ENCODE assay signal across 11 mouse cellular contexts in genomic region chr7:127019306-127019960, GRCm38 (mm10). TPM values are rescaled to one million over a fixed set of nuclear protein-coding genes. Genes with fewer than 3 reads are reported as not detected.
DNase-seq lines count a peak whose midpoint lies in the region; ATAC-seq lines count a peak whose summit lies in the region.
"Had no signal": no experiment of that assay in that cellular context is flagged by ENCODE, and none has a peak within 500 bp of the region (broad histone marks: within the 10 kb centered on the region; RNA-seq: fewer than 3 reads in every experiment).

No protein-coding gene starts in this region.

- no peak for DNase-seq in heart, postnatal 10 days
- DNase-seq in embryonic facial prominence, embryonic 10.5 days (ENCODE audit: low spot score), result no peak
- no peak for DNase-seq in midbrain, embryonic 14.5 days
- no peak for DNase-seq in frontal cortex, adult 2 months (ENCODE audit: extremely low spot score in 1 of 2, low spot score in 1 of 2)
- no peak for DNase-seq in layer of hippocampus, adult 9-11 months
- DNase-seq in right cerebral cortex, adult 18-20 months, result no peak
- DNase-seq: adrenal gland, postnatal 25 days had no signal

- no peak overlapping the region for H3K4me2 ChIP-seq in heart, embryonic 16.5 days (ENCODE audit: low read depth, low read length)
- H3K4me2 ChIP-seq in hindbrain, embryonic 12.5 days (replicated peaks), result peak overlapping the region; percentile 84
- peak overlapping the region; percentile 84 for H3K4me2 ChIP-seq in midbrain, embryonic 14.5 days (ENCODE audit: low read length)

- H3K27me3 ChIP-seq in heart, embryonic 16.5 days (ENCODE audit: control insufficient read depth, insufficient read depth, low read length), result no peaks in the 10 kb centered on the region
- H3K27me3 ChIP-seq in embryonic facial prominence, embryonic 10.5 days (replicated peaks; ENCODE audit: low read depth, poor library complexity, severe bottlenecking), result no peaks in the 10 kb centered on the region
- H3K27me3 ChIP-seq in hindbrain, embryonic 12.5 days, result no peaks in the 10 kb centered on the region
- no peaks in the 10 kb centered on the region for H3K27me3 ChIP-seq in midbrain, embryonic 14.5 days (ENCODE audit: control insufficient read depth, insufficient read depth, low read length)

- no peaks in the 10 kb centered on the region for H3K9me3 ChIP-seq in heart, embryonic 16.5 days (replicated peaks; ENCODE audit: control insufficient read depth, low read length)
- H3K9me3 ChIP-seq in embryonic facial prominence, embryonic 10.5 days, result no peaks in the 10 kb centered on the region
- no peaks in the 10 kb centered on the region for H3K9me3 ChIP-seq in hindbrain, embryonic 12.5 days (replicated peaks)
- no peaks in the 10 kb centered on the region for H3K9me3 ChIP-seq in midbrain, embryonic 14.5 days (ENCODE audit: control insufficient read depth, low read length)

- no peak for ATAC-seq in heart, embryonic 16.5 days (replicated peaks; ENCODE audit: extremely low read depth, insufficient read depth, low FRiP score)
- no peak for ATAC-seq in hindbrain, embryonic 12.5 days (ENCODE audit: low FRiP score)
- ATAC-seq in midbrain, embryonic 14.5 days (ENCODE audit: low FRiP score, low TSS enrichment), result no peak

- H3K4me1 ChIP-seq in heart, embryonic 16.5 days (ENCODE audit: control insufficient read depth, insufficient read depth, low read length), result peaks cover 62% of the 10 kb centered on the region
- peaks cover 97% of the 10 kb centered on the region for H3K4me1 ChIP-seq in embryonic facial prominence, embryonic 10.5 days
- peaks cover 82% of the 10 kb centered on the region for H3K4me1 ChIP-seq in hindbrain, embryonic 12.5 days
- H3K4me1 ChIP-seq in midbrain, embryonic 14.5 days (ENCODE audit: control insufficient read depth, insufficient read depth, low read length), result peaks cover 57% of the 10 kb centered on the region

- no peak overlapping the region for H3K4me3 ChIP-seq in heart, embryonic 16.5 days (ENCODE audit: low read length)
- H3K4me3 ChIP-seq in embryonic facial prominence, embryonic 10.5 days, result peak overlapping the region; percentile 86
- peak overlapping the region; percentile 48; the same call in 1 of the 2 replicates for H3K4me3 ChIP-seq in hindbrain, embryonic 12.5 days
- H3K4me3 ChIP-seq in midbrain, embryonic 14.5 days (replicated peaks; ENCODE audit: low read depth, low read length), result peak overlapping the region; percentile 45
- H3K4me3 ChIP-seq: myocyte had no signal

- H3K9ac ChIP-seq in heart, embryonic 16.5 days (ENCODE audit: low read length), result peak overlapping the region; percentile 12; the same call in 1 of the 2 replicates
- peak overlapping the region; percentile 76; the same call in 1 of the 2 replicates for H3K9ac ChIP-seq in hindbrain, embryonic 12.5 days
- peak overlapping the region; percentile 80 for H3K9ac ChIP-seq in midbrain, embryonic 14.5 days (replicated peaks; ENCODE audit: low read length)

- peaks cover 25% of the 10 kb centered on the region for H3K36me3 ChIP-seq in heart, embryonic 16.5 days (ENCODE audit: control insufficient read depth, insufficient read depth)
- peaks cover 52% of the 10 kb centered on the region for H3K36me3 ChIP-seq in embryonic facial prominence, embryonic 10.5 days (replicated peaks)
- peaks cover 37% of the 10 kb centered on the region for H3K36me3 ChIP-seq in hindbrain, embryonic 12.5 days
- H3K36me3 ChIP-seq in midbrain, embryonic 14.5 days (ENCODE audit: control insufficient read depth, insufficient read depth, low read length), result peaks cover 40% of the 10 kb centered on the region

- intact Hi-C loops in heart, postnatal 10 days (cut with DNase I), result no loop called here

- 73% methylated on average over 14 of the region's 14 CpGs for WGBS in heart, embryonic 16.5 days
- WGBS in embryonic facial prominence, embryonic 10.5 days, result 76% methylated on average over 14 of the region's 14 CpGs
- WGBS in hindbrain, embryonic 12.5 days, result 79% methylated on average over 14 of the region's 14 CpGs
- WGBS in midbrain, embryonic 14.5 days, result 86% methylated on average over 14 of the region's 14 CpGs

- H3K27ac ChIP-seq in heart, embryonic 16.5 days (ENCODE audit: low read length), result no peak overlapping the region
- H3K27ac ChIP-seq in embryonic facial prominence, embryonic 10.5 days (replicated peaks), result peak overlapping the region; percentile 86
- peak overlapping the region; percentile 92; the same call in 1 of the 2 replicates for H3K27ac ChIP-seq in hindbrain, embryonic 12.5 days
- no peak overlapping the region for H3K27ac ChIP-seq in midbrain, embryonic 14.5 days (replicated peaks; ENCODE audit: low read depth, low read length)

RNA-seq across cellular contexts. Expression of gene Gm42742, which starts 1.5 kb away (rescaled TPM):
- polyA plus RNA-seq in heart, embryonic 16.5 days (2015; fragmentation: Nextera tagmentation; extraction: Ambion mirVana), result 15.4 and 38.5 TPM in 2 replicates
- 10 to 100 TPM; 19.0 to 27.2 TPM for total RNA-seq in heart, postnatal 10 days (2021)
- 37.7 and 92.9 TPM in 2 replicates for polyA plus RNA-seq in embryonic facial prominence, embryonic 10.5 days (2016; fragmentation: Nextera tagmentation; extraction: Ambion mirVana)
- polyA plus RNA-seq in hindbrain, embryonic 12.5 days (2016; fragmentation: Nextera tagmentation; extraction: Ambion mirVana), result 63.8 and 69.6 TPM in 2 replicates
- 53.4 and 64.6 TPM in 2 replicates for polyA plus RNA-seq in midbrain, embryonic 14.5 days (2014; fragmentation: Nextera tagmentation; extraction: Ambion mirVana)
- polyA plus RNA-seq in frontal cortex, adult 2 months (2012; rRNA removed), result 95.5 and 113 TPM in 2 replicates

RNA-seq across cellular contexts. Expression of gene Prrt2, which starts 1.6 kb away (rescaled TPM):
- 1.6 and 2.4 TPM in 2 replicates for polyA plus RNA-seq in heart, embryonic 16.5 days (2015; fragmentation: Nextera tagmentation; extraction: Ambion mirVana)
- 1 to 10 TPM; 1.0 to 2.3 TPM for total RNA-seq in heart, postnatal 10 days (2021)
- polyA plus RNA-seq in embryonic facial prominence, embryonic 10.5 days (2016; fragmentation: Nextera tagmentation; extraction: Ambion mirVana), result 2.7 and 3.4 TPM in 2 replicates
- polyA plus RNA-seq in hindbrain, embryonic 12.5 days (2016; fragmentation: Nextera tagmentation; extraction: Ambion mirVana), result 7.1 and 9.6 TPM in 2 replicates
- 21.8 and 28.9 TPM in 2 replicates for polyA plus RNA-seq in midbrain, embryonic 14.5 days (2014; fragmentation: Nextera tagmentation; extraction: Ambion mirVana)
- 227 and 259 TPM in 2 replicates for polyA plus RNA-seq in frontal cortex, adult 2 months (2012; rRNA removed)
- polyA plus RNA-seq: myocyte had no signal

RNA-seq across cellular contexts. Expression of gene Pagr1a, which starts 2.3 kb away (rescaled TPM):
- 61.0 and 78.5 TPM in 2 replicates for polyA plus RNA-seq in heart, embryonic 16.5 days (2015; fragmentation: Nextera tagmentation; extraction: Ambion mirVana)
- 10 to 100 TPM in 1 of 2 experiments, 1 to 10 TPM in 1; 6.4 to 19.6 TPM for total RNA-seq in heart, postnatal 10 days (2021)
- 41.1 and 107 TPM in 2 replicates for polyA plus RNA-seq in embryonic facial prominence, embryonic 10.5 days (2016; fragmentation: Nextera tagmentation; extraction: Ambion mirVana)
- 46.6 and 51.6 TPM in 2 replicates for polyA plus RNA-seq in hindbrain, embryonic 12.5 days (2016; fragmentation: Nextera tagmentation; extraction: Ambion mirVana)
- 21.2 and 38.3 TPM in 2 replicates for polyA plus RNA-seq in midbrain, embryonic 14.5 days (2014; fragmentation: Nextera tagmentation; extraction: Ambion mirVana)
- polyA plus RNA-seq in frontal cortex, adult 2 months (2012; rRNA removed), result 30.0 and 42.3 TPM in 2 replicates

RNA-seq across cellular contexts. Expression of gene Pagr1b, which starts 3.1 kb away (rescaled TPM):
- 0.75 TPM in 1 of 2 replicates, not detected in the other for polyA plus RNA-seq in heart, embryonic 16.5 days (2015; fragmentation: Nextera tagmentation; extraction: Ambion mirVana)
- total RNA-seq in heart, postnatal 10 days (2021), result not detected
- polyA plus RNA-seq in embryonic facial prominence, embryonic 10.5 days (2016; fragmentation: Nextera tagmentation; extraction: Ambion mirVana), result 0.78 TPM in 1 of 2 replicates, not detected in the other
- polyA plus RNA-seq in hindbrain, embryonic 12.5 days (2016; fragmentation: Nextera tagmentation; extraction: Ambion mirVana), result 0.72 and 1.3 TPM in 2 replicates
- not detected in 2 replicates for polyA plus RNA-seq in midbrain, embryonic 14.5 days (2014; fragmentation: Nextera tagmentation; extraction: Ambion mirVana)
- polyA plus RNA-seq in frontal cortex, adult 2 months (2012; rRNA removed), result 1.7 and 2.4 TPM in 2 replicates
- total RNA-seq: layer of hippocampus, adult 18-20 months had no signal

RNA-seq across cellular contexts. Expression of gene Mvp, which starts 5.0 kb away (rescaled TPM):
- polyA plus RNA-seq in heart, embryonic 16.5 days (2015; fragmentation: Nextera tagmentation; extraction: Ambion mirVana), result 15.9 and 20.6 TPM in 2 replicates
- 10 to 100 TPM; 45.3 to 50.1 TPM for total RNA-seq in heart, postnatal 10 days (2021)
- polyA plus RNA-seq in embryonic facial prominence, embryonic 10.5 days (2016; fragmentation: Nextera tagmentation; extraction: Ambion mirVana), result 4.1 TPM in 2 replicates
- 6.8 and 7.2 TPM in 2 replicates for polyA plus RNA-seq in hindbrain, embryonic 12.5 days (2016; fragmentation: Nextera tagmentation; extraction: Ambion mirVana)
- 1.7 and 3.1 TPM in 2 replicates for polyA plus RNA-seq in midbrain, embryonic 14.5 days (2014; fragmentation: Nextera tagmentation; extraction: Ambion mirVana)
- 8.3 and 8.8 TPM in 2 replicates for polyA plus RNA-seq in frontal cortex, adult 2 months (2012; rRNA removed)

Comparison
In these comparisons a context has a peak if more than half of its experiments do, and no peak if none do; other contexts are left out.
1. H3K27ac ChIP-seq: peak in embryonic facial prominence, embryonic 10.5 days (single experiment) and hindbrain, embryonic 12.5 days (single experiment); none in heart, embryonic 16.5 days (single experiment) and midbrain, embryonic 14.5 days (single experiment).
2. H3K9ac ChIP-seq: peak in every context shown above with its lines; median percentile 80 in midbrain, embryonic 14.5 days; 76 in hindbrain, embryonic 12.5 days; 12 in heart, embryonic 16.5 days.